Mouse (Mus musculus) neural tube, embryonic 14.5 days (tissue): ENCODE measurements at regions not wholly inside any gene's neighbourhood (a gene's known extent, or its start where the extent isn't known, plus 50 kb on each side); places are given as distances from the start of the nearest gene placed in this dataset.

ENCODE experiments used
- ATAC-seq: fragments of 200-750 bp; cut with Nextera tagmentation; 2 replicates; pipeline ENCODE4 v1.8.0; 2017; ENCODE audit warnings: low read depth, mild to moderate bottlenecking, moderate TSS enrichment, moderate library complexity
- H3K27ac ChIP-seq: fragments of 300-500 bp; sonication (generic); 2 replicates; pipeline ENCODE4 v1.5.1; 2014; ENCODE audit warnings: low read depth, mild to moderate bottlenecking, control low read depth, low read length, moderate library complexity, mixed read lengths
- H3K27me3 ChIP-seq: fragments of 300-500 bp; sonication (generic); 2 replicates; pipeline ENCODE4 v1.6.1; 2014; ENCODE audit warnings: low read length; ENCODE audit not compliant: control insufficient read depth, insufficient read depth
- H3K36me3 ChIP-seq: fragments of 300-500 bp; sonication (generic); 2 replicates; pipeline ENCODE4 v1.6.1; 2014; ENCODE audit warnings: low read length, mixed read lengths; ENCODE audit not compliant: control insufficient read depth, insufficient read depth
- H3K4me1 ChIP-seq: fragments of 300-500 bp; sonication (generic); 2 replicates; pipeline ENCODE4 v1.6.1; 2014; ENCODE audit warnings: low read length; ENCODE audit not compliant: control insufficient read depth, insufficient read depth
- H3K4me2 ChIP-seq: fragments of 300-500 bp; sonication (generic); 2 replicates; pipeline ENCODE4 v1.6.1; 2014; ENCODE audit warnings: mild to moderate bottlenecking, low read depth, low read length, control low read depth
- H3K4me3 ChIP-seq: fragments of 300-500 bp; sonication (generic); 2 replicates; pipeline ENCODE4 v1.5.1; 2014; ENCODE audit warnings: low read depth, low read length, control low read depth, mixed read lengths
- H3K9ac ChIP-seq: fragments of 300-500 bp; sonication (generic); replicated peaks from 2 replicates; pipeline ENCODE4 v1.6.1; 2014; ENCODE audit warnings: low read depth, mild to moderate bottlenecking, control low read depth, low read length, mixed read lengths
- H3K9me3 ChIP-seq: fragments of 300-500 bp; sonication (generic); 2 replicates; pipeline ENCODE4 v1.6.1; 2016; ENCODE audit warnings: low read length; ENCODE audit not compliant: control insufficient read depth
- WGBS: fragments of 180-500 bp; shearing (Covaris S2); extraction: QIAGEN DNeasy Blood & Tissue Kit; methylation state at CpG from one replicate; pipeline ENCODE4 v1.1.7; 2014; 5-methylcytosine and 5-hydroxymethylcytosine counted together

GRCm38 (mm10) chr11:63533555-63534200, 388.4 kb downstream of the Hs3st3b1 start:
- H3K9ac ChIP-seq, result no peak overlapping the region
- no peak for ATAC-seq
- H3K9me3 ChIP-seq, result no peaks in the 10 kb centered on the region
- H3K27ac ChIP-seq, result no peak overlapping the region
- H3K4me1 ChIP-seq, result no peaks in the 10 kb centered on the region
- H3K4me2 ChIP-seq, result no peak overlapping the region
- 43% methylated on average over 4 of the region's 4 CpGs for WGBS
- H3K4me3 ChIP-seq, result no peak overlapping the region
- H3K27me3 ChIP-seq, result no peaks in the 10 kb centered on the region
- H3K36me3 ChIP-seq, result no peaks in the 10 kb centered on the region

- WGBS, result 76% methylated on average over 3 of the region's 3 CpGs
- Histone ChIP-seq H3K27me3 (no peaks in the 10 kb centered on the region), H3K9me3 (no peaks in the 10 kb centered on the region), H3K9ac (no peak overlapping the region), H3K4me3 (no peak overlapping the region), H3K4me2 (no peak overlapping the region), H3K4me1 (no peaks in the 10 kb centered on the region), H3K27ac (no peak overlapping the region), H3K36me3 (no peaks in the 10 kb centered on the region)
- ATAC-seq, result no peak
Measured at GRCm38 (mm10) chr11:63537693-63538092, 384.4 kb downstream of the Hs3st3b1 start.

- no peak overlapping the region for H3K27ac ChIP-seq
- H3K9ac ChIP-seq, result no peak overlapping the region
- no peak overlapping the region for H3K4me3 ChIP-seq
- no peak overlapping the region for H3K4me2 ChIP-seq
- no peaks in the 10 kb centered on the region for H3K9me3 ChIP-seq
- whole genome bisulfite sequencing, result 83% methylated on average over 7 of the region's 7 CpGs
- no peak for ATAC-seq
- no peaks in the 10 kb centered on the region for H3K27me3 ChIP-seq
- H3K4me1 ChIP-seq, result no peaks in the 10 kb centered on the region
- no peaks in the 10 kb centered on the region for H3K36me3 ChIP-seq
Measured at GRCm38 (mm10) chr11:63543971-63544696, 378.0 kb downstream of the Hs3st3b1 start.

- Histone ChIP-seq H3K4me1 (no peaks in the 10 kb centered on the region), H3K36me3 (no peaks in the 10 kb centered on the region), H3K4me3 (no peak overlapping the region), H3K27ac (no peak overlapping the region), H3K9ac (no peak overlapping the region), H3K4me2 (no peak overlapping the region), H3K9me3 (no peaks in the 10 kb centered on the region), H3K27me3 (no peaks in the 10 kb centered on the region)
- ATAC-seq, result no peak
- whole genome bisulfite sequencing, result 40% methylated on average over 7 of the region's 7 CpGs
Measured at GRCm38 (mm10) chr11:63545516-63545915, 376.6 kb downstream of the Hs3st3b1 start.

GRCm38 (mm10) chr11:63560466-63560865, 361.6 kb downstream of the Hs3st3b1 start:
- Histone ChIP-seq H3K27ac (no peak overlapping the region), H3K4me2 (no peak overlapping the region), H3K4me1 (no peaks in the 10 kb centered on the region), H3K9ac (no peak overlapping the region), H3K4me3 (no peak overlapping the region), H3K36me3 (no peaks in the 10 kb centered on the region), H3K27me3 (no peaks in the 10 kb centered on the region), H3K9me3 (no peaks in the 10 kb centered on the region)
- no peak for ATAC-seq
- 77% methylated on average over 6 of the region's 6 CpGs for WGBS

- 74% methylated on average over 2 of the region's 2 CpGs for WGBS
- Histone ChIP-seq H3K36me3 (no peaks in the 10 kb centered on the region), H3K4me1 (no peaks in the 10 kb centered on the region), H3K4me3 (no peak overlapping the region), H3K9ac (no peak overlapping the region), H3K27me3 (no peaks in the 10 kb centered on the region), H3K9me3 (no peaks in the 10 kb centered on the region), H3K27ac (no peak overlapping the region), H3K4me2 (no peak overlapping the region)
- ATAC-seq, result no peak
Measured at GRCm38 (mm10) chr11:63562696-63563095, 359.4 kb downstream of the Hs3st3b1 start.

GRCm38 (mm10) chr11:63565471-63566232, 356.4 kb downstream of the Hs3st3b1 start:
- Histone ChIP-seq H3K27ac (no peak overlapping the region), H3K4me3 (no peak overlapping the region), H3K4me2 (no peak overlapping the region), H3K9me3 (no peaks in the 10 kb centered on the region), H3K9ac (no peak overlapping the region), H3K36me3 (no peaks in the 10 kb centered on the region), H3K4me1 (no peaks in the 10 kb centered on the region), H3K27me3 (no peaks in the 10 kb centered on the region)
- 79% methylated on average over 8 of the region's 8 CpGs for WGBS
- no peak for ATAC-seq

GRCm38 (mm10) chr11:63569785-63570479, 352.2 kb downstream of the Hs3st3b1 start:
- H3K36me3 ChIP-seq, result no peaks in the 10 kb centered on the region
- no peaks in the 10 kb centered on the region for H3K27me3 ChIP-seq
- no peak for ATAC-seq
- no peaks in the 10 kb centered on the region for H3K4me1 ChIP-seq
- no peak overlapping the region for H3K9ac ChIP-seq
- no peak overlapping the region for H3K27ac ChIP-seq
- H3K9me3 ChIP-seq, result no peaks in the 10 kb centered on the region
- WGBS, result 69% methylated on average over 15 of the region's 15 CpGs
- H3K4me2 ChIP-seq, result no peak overlapping the region
- H3K4me3 ChIP-seq, result no peak overlapping the region
